Mouse (Mus musculus) gastrocnemius, adult 2 months (tissue): ENCODE measurements at regions not wholly inside any gene's neighbourhood (a gene's known extent, or its start where the extent isn't known, plus 50 kb on each side); places are given as distances from the start of the nearest gene placed in this dataset.

Experiments used
- DNase-seq: peaks from one replicate; pipeline ENCODE4 v3.0.0; 2022
- H3K27ac ChIP-seq: fragments of 200-600 bp; 2 replicates; pipeline ENCODE4 v1.8.1; 2022; ENCODE audit warnings: mild to moderate bottlenecking
- H3K4me3 ChIP-seq: fragments of 200-600 bp; 2 replicates; pipeline ENCODE4 v1.8.1; 2022; ENCODE audit warnings: mild to moderate bottlenecking, moderate library complexity
- CTCF ChIP-seq: fragments of 200-600 bp; IDR thresholded peaks from 2 replicates; pipeline ENCODE4 v1.8.1; 2022; ENCODE audit warnings: antibody characterized with exemption, mild to moderate bottlenecking, moderate library complexity
- intact Hi-C: fragments of 180-260 bp; cut with DNase I; formaldehyde crosslinking; loops from one replicate; pipeline ENCODE4 v1.15.1; 2025

- Histone ChIP-seq H3K27ac (no peak overlapping the region), H3K4me3 (no peak overlapping the region)
- no peak for TF ChIP-seq CTCF
- intact Hi-C loops: no loop called here
- no peak for DNase-seq
Observed at GRCm38 (mm10) chr17:51683318-51683717, 149.8 kb downstream of the Satb1 start.

- no peak for TF ChIP-seq CTCF
- DNase-seq: no peak
- intact Hi-C loops: no loop called here
- no peak overlapping the region for H3K27ac ChIP-seq
- H3K4me3 ChIP-seq: no peak overlapping the region
Observed at GRCm38 (mm10) chr17:51682368-51682767, 150.7 kb downstream of the Satb1 start.

GRCm38 (mm10) chr17:51677451-51677850, 155.6 kb downstream of the Satb1 start:
- intact Hi-C loops: no loop called here
- Histone ChIP-seq H3K4me3 (no peak overlapping the region), H3K27ac (no peak overlapping the region)
- no peak for TF ChIP-seq CTCF
- no peak for DNase-seq

DNA sequence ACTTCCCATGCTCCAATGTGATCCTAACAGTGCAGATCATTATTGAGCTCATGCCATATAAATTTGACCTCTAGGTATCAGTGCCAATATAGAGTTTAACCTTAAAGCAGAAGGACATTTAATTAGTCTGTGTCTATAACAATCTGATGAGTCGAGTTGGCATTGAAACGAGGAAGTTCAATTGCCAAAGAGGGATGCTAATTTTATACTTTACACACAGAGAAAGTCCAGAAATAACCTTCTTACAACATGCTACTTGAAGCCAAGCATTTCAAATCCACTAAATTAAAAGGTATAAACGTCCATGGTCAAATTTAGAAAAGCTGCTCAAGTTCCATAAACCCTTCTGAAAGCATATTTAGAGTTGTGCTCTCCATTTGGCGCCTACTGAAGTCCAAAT, 174.7 kb downstream of the Satb1 start:
- intact Hi-C loops: no loop called here
- H3K4me3 ChIP-seq: no peak overlapping the region
- peak overlapping the region; percentile 68 for H3K27ac ChIP-seq
- no peak for DNase-seq
- TF ChIP-seq CTCF: no peak

DNA sequence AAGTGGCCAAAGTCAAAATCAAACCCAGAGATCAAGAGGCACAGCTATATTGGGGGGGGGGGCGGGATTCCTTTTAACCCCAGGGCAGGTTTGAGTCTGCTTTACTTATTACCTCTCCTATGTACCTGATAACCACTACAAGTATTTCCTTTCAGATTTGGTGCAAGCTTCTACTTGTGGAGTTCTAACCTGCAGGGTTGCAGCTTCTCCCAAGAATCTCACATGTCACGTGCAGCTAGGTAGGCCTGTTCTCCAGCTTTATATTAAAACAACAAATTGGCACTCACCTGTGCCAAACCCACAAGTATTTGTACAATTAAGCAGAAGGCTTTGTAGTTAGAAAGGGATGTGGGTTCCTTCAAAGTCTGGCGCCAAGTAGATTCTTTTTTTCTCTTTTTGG, 179.2 kb downstream of the Satb1 start:
- DNase-seq: no peak
- no peak overlapping the region for H3K4me3 ChIP-seq
- no peak for TF ChIP-seq CTCF
- intact Hi-C loops: no loop called here
- no peak overlapping the region for H3K27ac ChIP-seq

DNA sequence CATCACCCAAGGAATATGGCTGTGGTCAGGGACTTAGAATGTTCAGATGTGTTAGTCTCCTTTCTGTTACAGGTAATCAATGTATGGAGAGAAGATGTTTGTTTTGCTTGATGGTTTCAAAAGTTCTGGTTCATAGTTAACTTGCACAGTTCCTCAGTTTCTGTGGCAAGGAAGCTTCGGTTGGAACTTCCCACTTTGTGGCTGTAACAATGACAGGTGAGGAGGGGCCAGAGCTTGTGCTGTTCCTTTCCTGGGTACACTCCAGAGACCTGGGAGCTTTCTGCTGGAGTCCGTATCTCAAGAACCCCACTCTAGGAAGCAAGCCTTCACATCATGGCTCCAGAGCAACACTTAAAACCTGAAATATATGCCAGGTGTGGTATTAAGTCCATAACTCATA, 181.2 kb downstream of the Satb1 start:
- no peak for DNase-seq
- intact Hi-C loops: no loop called here
- TF ChIP-seq CTCF: no peak
- H3K27ac ChIP-seq: no peak overlapping the region
- no peak overlapping the region for H3K4me3 ChIP-seq

DNA sequence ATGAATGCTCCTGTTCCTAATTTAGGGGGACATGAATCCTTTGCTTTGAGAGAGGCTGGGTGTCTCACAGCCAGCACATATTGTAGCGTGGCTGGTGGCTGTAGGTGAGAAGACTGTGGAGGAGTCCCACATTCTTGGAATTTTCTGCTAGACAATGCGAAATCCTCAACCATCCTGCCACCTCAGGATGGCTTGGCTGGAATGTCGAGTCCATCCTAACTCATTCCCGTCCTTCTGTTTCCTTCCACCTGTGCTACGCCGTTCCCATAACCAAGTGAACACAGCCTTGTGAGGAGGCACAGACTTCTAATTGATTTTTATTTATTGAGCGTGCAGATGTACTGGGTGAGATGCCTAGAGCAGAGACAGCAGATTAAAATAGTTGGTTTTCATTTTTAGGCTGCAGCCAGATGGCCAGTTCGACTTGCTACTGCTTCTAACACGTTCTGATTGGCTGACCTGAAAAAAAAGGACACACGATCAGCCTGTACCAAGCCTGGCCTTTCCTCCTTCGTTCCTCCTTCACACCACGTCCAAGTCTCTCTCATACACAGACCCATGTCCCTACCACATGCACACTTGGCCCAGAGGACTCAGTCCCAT, 183.8 kb downstream of the Satb1 start:
- Histone ChIP-seq H3K4me3 (no peak overlapping the region), H3K27ac (no peak overlapping the region)
- intact Hi-C loops: no loop called here
- DNase-seq: no peak
- TF ChIP-seq CTCF: no peak

- DNase-seq: no peak
- H3K27ac ChIP-seq: no peak overlapping the region
- intact Hi-C loops: no loop called here
- no peak for TF ChIP-seq CTCF
- no peak overlapping the region for H3K4me3 ChIP-seq
Observed at GRCm38 (mm10) chr17:51646416-51646815, 186.7 kb downstream of the Satb1 start.

DNA sequence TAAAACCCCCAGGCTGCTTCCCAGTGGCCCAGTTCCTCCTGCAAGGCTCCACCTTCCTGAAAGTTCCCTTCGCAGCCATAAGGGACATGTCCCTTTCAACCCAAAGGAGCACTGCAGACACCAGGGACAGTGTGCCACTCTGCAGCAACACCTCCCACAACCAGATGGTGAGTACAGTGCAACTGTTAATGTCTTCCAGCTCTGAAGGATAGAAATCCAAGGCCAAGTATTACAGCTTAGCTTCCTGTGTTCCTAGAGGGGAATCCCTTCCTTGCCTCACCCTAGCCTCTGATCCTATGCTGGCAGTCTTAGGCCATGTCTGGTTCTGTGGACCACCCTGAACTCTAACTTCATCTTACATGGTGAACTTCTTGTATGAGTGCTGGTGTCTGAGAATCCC, 187.2 kb downstream of the Satb1 start:
- Histone ChIP-seq H3K4me3 (no peak overlapping the region), H3K27ac (no peak overlapping the region)
- no peak for DNase-seq
- intact Hi-C loops: no loop called here
- TF ChIP-seq CTCF: no peak

- intact Hi-C loops: no loop called here
- H3K4me3 ChIP-seq: no peak overlapping the region
- no peak overlapping the region for H3K27ac ChIP-seq
- DNase-seq: no peak
- no peak for TF ChIP-seq CTCF
Observed at GRCm38 (mm10) chr17:51642682-51643081, 190.4 kb downstream of the Satb1 start.

DNA sequence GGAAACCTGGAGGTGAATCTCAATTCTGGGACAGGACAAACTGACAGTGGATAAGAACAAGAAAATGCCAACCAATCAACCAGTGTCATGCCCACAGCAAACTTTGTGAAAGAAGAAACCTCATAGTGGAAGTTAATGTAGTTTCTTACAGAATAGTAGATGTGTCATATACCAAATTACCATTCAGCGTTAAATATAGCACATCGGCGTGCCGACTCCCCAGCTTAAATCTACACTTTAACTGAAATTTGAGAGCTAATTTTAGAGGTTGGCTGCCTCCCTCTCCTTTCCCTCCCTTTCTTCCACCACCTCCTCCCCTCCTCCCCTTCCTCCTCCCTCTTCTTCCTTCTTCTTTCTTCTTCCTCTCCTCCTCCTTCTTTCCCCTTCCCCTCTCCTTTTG, 197.2 kb downstream of the Satb1 start:
- Histone ChIP-seq H3K27ac (no peak overlapping the region), H3K4me3 (no peak overlapping the region)
- TF ChIP-seq CTCF: no peak
- intact Hi-C loops: no loop called here
- no peak for DNase-seq

GRCm38 (mm10) chr17:51631574-51631973, 201.5 kb downstream of the Satb1 start:
- H3K27ac ChIP-seq: no peak overlapping the region
- intact Hi-C loops: no loop called here
- H3K4me3 ChIP-seq: no peak overlapping the region
- no peak for TF ChIP-seq CTCF
- no peak for DNase-seq

GRCm38 (mm10) chr17:51620528-51620927, 212.6 kb downstream of the Satb1 start:
- no peak overlapping the region for H3K27ac ChIP-seq
- intact Hi-C loops: no loop called here
- no peak overlapping the region for H3K4me3 ChIP-seq
- DNase-seq: no peak
- no peak for TF ChIP-seq CTCF

DNA sequence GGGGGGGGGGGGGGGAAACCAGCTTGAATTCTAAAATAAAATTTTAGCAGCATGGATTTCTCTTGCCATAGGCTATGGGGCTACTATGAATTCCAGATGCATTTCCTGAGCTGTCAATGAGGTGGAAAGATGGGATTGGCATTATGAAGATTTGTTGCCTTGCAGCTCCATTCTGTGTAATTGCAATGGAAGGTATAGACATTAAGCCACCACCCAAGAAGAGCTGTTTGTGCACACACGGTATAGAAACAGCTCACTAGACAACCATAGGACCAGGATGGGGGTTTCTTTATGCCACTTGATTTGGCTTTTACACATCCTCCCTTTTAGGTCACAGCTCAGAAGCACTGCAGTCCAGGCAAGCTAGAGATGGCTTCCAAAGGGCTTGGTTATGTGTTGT, 247.8 kb downstream of the Satb1 start:
- Histone ChIP-seq H3K27ac (no peak overlapping the region), H3K4me3 (no peak overlapping the region)
- no peak for DNase-seq
- no peak for TF ChIP-seq CTCF
- intact Hi-C loops: no loop called here
